Mouse (Mus musculus) layer of hippocampus, adult 9-10 months (tissue): ENCODE measurements around the gene Fam160a1.

Experiments used
- DNase-seq: peaks from one replicate; pipeline ENCODE4 v3.0.0; 2022; ENCODE audit warnings: low spot score

The Fam160a1 gene

DNA sequence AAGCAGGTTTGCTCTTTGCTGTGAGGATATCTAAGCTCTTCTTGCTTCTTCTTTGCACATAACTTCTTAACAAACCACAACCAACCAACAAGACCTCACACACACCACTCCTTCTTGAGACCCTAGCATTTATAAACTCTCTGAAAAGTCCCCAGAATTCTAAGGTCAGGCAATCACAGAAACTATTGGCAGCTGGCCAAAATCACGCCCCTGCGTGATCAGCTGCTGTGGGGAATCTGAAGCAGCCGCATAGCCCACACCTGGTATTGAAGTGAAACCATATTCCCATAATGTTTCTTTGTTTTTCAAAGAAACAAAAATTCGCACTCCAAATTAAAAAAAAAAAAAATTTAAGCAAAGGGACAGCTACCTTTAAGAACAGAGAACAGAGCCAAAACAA, 71.0 kb downstream of the Fam160a1 start:
- no peak for DNase-seq

DNA sequence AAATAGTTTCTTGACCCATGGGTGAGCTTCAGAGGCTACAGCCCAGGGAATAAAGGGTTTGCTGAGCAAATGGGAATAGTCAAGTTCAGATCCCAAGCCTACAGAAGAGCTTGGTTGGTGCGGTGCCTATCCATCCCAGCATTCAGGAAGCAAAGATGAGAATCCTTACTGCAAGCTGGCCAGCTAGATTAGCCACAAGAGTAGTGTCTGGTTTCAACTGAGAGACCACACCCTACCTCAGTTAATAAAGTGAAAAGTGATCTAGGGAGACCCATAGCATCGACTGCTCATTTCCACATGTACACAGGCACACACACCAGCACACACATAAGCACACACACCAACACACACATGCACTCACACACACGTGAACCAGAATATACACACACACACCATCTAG, 75.3 kb downstream of the Fam160a1 start:
- no peak for DNase-seq

DNA sequence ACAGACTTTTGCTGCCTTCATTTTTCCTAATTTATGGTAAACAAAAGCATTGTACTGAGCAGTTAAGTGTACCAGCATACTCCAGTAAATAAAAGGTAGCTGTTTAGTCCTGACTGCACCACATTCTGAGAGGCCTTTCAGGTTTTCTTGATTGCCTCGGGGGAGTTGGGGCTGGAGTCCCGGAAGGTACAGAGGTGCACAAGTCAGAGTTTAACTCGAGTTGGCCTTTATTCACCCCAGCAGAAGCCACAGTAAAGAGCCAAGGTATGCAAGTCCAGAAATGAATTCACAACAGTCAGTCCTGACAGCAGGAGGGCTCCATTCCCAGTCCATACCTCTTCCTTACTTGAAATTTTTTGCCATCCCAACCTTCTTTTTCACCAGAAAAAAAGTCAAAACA, 78.5 kb downstream of the Fam160a1 start:
- no peak for DNase-seq

DNA sequence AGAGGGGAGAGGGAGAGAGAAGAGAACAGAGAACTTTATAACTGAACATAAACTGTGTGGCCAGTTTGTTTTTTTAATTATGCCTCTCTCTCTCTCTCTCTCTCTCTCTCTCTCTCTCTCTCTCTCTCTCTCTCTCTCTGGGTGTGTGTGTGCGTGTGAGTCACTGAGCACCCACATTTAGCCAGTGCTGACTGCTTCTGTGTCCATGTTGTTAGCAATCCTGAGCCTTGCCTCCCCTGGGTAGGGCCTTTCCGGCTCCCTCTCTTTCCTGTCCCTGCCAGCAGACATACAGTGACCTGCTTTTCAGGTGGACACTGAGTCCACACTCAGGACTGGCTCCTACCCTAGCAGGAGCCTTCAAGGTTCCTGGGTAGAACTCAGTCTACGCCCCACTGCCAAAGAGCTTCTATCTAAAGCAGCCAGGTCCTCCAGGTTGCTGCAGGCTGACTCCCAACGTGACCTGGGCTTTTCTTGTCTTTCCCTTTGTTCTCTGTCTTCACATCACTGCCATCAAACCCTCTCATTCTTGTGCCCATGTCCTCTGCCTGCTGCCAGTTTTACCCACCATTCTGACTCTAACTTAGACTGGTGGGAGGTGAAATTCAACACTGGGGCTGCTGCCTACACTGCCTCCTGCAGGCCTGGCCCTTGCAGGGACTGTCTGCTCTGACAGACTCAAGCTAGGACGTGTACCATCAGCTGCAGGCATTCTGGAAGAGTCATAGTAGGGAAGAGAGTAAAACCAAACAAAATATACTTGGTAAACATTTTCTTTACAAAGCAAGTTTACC, 83.0 kb downstream of the Fam160a1 start:
- DNase-seq, result no peak

DNA sequence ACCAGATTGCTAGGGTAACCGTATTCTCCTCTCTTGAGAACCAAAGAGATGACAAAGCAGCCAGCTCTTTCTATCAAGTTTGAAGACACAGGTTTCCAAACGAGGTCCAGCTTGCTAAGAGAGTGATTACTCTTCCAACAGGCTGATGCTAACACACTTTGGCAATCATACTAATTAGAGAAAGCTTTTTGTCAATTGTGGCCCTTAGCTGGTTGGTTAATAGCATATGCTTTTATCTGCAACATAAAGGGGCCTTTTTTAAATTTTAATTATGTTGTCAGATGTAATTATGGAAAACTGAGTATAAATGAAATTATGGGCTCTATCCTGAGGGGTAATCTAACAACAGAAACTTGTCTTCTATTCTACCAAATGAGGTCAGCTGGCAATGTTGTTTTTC, 89.9 kb downstream of the Fam160a1 start:
- DNase-seq, result no peak

DNA sequence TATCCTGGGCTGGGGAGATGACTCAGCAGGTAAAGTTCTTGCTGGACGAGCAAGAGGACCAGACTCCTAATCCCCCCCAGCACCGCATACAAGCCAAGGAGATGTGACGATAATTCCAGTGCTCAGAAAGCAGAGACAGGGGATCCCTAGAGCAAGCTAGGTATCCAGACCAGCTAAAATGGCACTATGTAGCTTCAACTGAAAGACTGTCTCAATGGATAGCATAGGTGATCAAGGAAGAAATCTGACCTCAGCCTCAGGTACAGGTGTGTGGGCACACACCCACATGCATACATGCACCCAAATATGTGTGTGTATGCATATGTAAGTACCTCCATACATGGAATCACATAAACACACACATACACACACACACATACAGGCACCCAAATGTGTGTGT, 91.1 kb downstream of the Fam160a1 start:
- DNase-seq, result no peak

DNA sequence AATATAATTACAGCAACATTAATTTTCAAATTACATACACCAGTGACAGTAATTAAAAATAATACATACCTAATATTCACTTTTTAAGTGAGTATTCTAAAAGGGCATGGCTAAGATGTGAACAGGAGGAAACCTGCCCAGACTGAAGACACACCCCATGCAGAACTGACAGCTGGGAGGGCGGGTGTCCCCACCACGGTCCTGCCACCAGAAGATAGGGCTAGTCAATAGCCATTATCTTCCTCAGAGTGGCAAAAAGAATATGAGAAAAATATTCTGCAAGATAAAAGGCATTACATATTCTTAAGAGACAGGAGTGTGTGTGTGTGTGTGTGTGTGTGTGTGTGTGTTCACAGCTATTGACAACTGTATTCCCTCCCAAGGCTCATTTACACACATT, 92.0 kb downstream of the Fam160a1 start:
- no peak for DNase-seq

DNA sequence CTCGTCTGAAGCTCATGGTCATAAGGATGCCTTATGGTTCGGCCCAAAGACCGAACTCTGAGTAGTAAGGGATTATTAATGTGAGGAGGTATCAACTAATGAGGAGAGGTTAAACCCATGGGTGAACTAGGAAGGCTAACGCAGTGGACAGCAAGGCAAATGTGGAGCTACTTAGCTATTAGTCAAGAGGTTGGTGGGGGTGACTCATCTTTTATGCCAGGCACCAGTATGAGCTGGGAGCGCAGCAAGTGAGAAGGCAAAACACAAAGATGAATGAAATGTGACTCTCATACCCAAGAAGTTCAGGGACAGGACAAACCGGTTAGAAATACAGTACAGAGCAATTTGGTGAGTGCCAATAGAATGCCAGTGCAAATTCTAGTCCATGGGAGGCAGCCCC, 94.5 kb downstream of the Fam160a1 start:
- no peak for DNase-seq

DNA sequence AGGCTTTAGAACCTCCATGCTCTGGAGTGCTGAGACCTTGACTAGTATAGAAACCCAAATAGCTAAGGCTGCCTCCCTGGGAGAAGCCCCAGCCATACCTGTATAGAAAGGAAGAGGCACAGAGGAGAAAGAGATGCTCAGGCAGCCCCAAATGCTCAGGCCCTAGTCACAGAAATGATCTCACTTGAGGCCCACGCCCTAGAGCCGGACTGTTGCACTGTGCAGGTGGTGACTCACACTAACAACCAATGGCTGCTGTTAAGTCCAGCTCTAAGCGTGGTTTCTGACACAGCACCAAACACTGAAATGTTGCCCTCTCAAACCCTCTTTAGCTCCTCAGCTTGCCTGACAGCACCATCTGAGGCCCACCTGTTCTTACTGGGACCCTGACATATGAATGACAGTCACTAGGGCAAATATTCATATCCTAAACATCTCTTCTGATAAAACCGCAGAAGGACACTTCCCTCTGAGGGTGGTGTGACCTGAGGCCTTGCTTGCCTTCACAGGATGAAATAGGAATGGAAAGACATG, 101.3 kb downstream of the Fam160a1 start:
- DNase-seq, result no peak

DNA sequence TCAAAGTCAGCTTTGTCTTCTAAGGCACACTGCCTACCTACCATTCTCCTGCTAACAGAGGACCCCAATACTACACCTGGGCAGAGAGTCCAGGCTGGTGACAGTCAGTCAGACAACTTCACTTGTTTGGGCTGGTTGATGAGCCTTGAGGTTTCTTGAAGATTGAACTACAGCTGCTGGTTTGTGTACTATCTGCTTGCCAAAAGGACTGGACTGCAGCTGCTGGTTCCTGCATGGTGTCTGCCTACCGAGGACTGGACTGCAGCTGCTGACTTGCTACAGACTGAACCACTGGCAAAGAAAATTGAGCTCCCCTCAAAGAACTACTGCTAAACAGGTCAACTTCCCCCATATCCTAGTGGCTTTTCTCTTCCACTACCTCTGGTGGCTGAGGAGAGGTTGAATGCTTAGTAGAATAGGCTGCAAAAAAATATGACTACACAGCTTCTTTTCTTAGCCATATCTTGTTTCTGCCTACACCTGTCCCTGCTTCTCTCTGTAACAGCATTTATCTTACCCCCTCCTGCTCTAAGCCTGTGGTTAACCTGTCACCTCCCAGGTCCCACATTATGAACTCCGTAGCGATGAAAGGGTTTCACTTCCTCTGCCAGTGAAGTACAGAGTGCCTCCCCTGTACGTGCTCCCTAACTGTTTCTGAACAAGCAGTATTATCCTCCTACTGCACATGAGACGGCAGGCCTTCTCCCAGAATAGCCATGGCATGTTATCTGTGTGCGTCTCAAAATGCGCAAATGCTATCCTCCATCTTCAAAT, 103.0 kb downstream of the Fam160a1 start:
- no peak for DNase-seq

DNA sequence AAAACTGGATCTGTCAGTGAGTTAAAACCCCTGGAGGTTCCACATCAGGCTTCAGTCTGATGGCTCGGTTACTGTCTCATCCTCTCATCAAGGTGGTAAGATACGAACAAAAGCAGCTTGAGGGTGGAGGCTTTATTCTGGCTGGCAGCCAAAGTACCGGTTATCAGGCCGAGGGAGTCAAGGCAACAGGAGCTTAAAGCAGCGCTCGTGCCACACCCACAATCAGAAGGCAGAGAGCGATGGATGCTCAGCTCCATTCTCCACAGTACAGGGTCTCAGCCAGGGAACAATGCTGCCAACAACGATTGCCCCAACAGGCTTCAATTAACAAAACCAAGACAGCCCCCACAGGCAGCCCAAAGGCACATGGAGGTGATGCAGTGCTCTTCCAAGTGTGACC, 106.4 kb downstream of the Fam160a1 start:
- no peak for DNase-seq

DNA sequence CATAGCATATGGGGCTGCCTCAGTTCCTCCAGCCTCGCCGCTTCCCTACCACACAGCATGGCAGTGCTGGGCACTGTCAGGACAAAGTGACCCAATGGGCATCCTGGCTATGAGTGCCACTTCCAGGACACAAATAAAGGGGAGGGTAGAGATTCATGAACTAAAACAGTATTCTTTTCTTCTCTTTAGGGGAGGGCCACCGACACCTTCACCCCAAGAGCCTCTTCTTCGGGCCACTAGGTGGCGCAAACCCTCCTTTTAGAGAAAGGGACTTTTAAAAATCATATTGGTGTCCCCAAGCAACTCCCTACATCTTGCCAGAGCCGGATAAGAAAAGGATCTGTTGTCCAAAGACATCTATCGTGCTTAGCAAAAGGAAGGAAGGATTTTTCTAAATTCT, 109.7 kb downstream of the Fam160a1 start:
- no peak for DNase-seq

DNA sequence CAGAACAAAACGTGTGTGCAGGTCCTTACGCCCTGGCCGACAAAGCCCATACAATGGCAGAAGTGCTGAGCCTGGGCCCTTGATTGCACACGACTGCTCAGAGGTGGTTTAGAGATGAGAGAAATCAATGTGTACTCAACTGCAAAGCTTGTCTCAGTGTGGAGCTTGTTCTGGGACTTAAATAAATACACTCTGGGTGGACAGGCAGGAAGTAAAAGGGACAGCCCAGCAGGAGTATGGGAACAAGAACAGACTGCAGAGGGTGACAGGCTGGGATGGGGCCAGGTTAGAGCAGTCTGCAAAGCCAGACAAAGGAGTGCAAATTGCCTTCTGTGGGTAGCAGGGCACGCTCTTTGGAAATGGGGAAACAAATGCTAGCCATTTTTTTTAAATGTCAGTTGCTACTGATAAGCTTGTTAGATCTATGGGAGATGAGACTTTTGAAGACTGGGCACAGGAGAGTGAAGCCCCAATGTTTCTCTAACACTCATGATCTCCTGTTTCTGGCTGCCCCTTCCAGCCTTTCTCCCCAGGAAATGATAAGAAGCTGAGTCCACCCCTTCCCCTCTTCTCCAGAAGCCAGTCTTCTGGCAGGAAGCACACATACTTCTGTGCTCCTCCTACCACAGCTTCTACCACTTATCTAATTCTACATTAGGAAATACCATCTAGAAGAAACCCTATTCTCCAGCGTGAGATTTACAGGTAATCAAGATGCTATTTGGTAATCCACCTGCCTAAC, 113.8 kb downstream of the Fam160a1 start:
- no peak for DNase-seq

DNA sequence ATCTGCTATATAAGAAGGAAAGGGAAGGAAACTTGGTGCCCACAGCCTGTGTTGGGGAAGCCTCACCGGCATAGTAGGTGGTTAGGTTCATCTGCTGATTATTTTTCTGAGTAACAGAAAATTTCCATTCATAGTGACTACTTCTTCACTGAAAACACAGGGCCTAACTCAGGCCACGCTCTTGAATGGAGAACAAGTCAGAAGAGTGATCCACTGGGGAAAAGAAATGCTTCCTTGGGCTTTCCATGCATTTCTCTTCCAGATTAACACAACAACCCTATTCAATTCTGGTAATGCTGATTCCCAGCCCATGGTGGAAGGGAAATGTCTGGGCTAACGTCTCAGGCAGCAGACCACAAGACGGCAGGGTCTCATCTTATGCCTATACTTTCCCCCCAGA, 118.6 kb downstream of the Fam160a1 start:
- no peak for DNase-seq

DNA sequence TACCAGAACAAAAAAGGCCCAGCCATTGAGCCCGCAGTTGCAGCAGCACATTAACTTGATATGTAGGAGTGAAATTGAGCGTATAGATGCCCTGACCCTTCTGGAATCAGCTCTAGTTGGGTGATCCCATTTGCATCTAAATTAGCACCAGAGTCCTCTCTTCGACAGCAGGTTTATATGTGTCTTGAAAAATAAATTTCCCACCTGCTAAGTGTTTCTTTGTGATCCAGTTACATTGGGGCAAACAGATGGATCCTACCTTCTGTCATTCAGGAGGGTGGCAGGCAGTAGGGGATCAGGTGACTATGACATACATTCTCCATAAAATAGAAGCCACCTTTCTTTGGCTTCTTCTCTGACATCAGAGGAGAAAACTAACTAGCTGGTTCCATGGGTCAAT, 122.0 kb downstream of the Fam160a1 start:
- no peak for DNase-seq

DNA sequence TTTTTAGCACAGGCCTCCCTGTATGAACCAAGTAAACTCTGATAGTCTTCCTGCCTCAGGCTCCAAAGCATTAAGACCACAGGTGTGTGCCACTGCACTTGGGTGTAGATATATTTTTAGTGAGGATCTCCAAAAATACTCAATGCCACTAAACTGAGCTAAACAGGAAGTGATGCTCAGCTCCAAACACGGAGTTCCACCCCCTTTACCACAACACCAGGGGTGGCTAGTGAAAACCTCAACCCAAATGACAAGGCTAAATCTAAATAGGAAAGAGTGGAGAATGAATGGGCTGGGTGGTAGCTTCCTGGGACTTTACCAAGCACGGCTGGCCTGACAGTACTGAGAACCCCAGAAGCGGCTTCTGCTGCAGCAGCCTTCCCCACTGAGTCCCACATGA, 124.1 kb downstream of the Fam160a1 start:
- DNase-seq, result no peak

DNA sequence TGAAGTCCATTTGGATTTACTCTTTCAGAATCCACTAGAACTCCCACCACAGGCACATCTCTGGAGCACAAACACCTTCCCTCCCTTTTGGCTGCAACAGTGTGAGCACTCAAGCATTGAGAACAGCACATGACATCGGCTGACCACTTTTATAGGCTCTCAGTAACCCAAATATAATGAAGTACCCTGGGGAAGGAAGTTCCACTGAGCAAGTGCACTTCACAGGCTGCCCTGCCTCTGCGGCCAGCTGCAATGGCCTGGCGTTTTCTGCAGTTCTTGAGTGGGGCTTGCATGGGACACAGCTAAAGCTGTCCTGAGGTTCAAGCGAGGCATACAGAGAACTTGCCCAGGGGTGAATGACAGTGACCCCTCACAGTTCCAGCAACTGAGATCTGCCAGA, 126.0 kb downstream of the Fam160a1 start:
- no peak for DNase-seq

DNA sequence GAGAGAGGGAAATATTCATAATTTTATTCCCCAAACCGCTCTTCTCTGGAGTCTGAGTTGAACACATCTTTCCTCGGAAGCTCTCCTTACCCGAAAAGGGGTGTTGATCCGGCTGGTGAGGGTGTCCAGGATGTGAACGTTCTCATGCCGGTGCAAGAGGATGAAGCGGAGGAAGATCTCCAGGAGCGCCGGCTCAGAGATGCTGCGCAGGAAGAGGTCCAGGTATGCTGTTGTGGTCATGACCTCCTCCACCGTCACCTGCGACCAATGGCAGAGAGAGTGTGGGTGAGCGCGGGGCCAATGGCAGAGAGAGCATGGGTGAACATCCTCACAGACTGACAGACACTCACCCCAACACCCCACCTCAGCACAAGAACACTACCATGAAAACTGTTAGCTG, 128.8 kb downstream of the Fam160a1 start:
- no peak for DNase-seq

DNA sequence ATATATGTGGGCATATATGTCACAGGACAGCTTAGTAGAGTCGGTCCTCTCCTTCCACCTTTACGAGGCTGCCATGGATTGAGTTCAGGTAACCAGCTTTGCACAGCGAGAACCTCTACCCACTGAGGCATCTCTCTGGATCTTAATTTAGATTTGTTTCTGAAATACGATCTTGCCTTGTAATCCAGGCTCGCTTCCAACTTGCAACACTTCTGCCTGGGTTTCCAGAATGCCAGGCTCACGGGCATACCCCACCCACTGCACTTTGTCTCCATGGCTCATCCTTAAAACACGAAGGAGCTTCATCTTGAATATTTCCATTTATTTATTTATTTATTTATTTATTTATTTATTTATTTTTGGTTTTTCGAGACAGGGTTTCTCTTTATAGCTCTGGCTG, 131.8 kb downstream of the Fam160a1 start:
- DNase-seq, result no peak

DNA sequence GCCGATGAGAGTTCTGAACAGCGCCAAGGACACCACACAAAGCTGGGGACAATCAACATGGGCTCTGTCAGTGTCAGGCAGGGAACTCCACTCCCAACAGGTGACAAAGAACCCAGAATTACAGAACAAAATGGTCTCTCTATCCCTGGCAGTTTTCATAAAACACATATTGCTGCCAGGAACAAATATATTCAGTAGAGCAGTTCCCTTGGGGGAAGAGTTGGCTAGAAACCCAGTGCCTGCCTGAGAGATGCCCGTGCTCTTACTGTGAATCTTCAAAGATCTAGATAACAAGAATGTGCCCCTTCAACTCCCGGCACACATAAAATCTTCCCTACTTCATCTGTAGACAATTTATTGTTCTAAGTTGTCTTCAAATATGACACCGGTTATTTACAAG, 133.5 kb downstream of the Fam160a1 start:
- no peak for DNase-seq

DNA sequence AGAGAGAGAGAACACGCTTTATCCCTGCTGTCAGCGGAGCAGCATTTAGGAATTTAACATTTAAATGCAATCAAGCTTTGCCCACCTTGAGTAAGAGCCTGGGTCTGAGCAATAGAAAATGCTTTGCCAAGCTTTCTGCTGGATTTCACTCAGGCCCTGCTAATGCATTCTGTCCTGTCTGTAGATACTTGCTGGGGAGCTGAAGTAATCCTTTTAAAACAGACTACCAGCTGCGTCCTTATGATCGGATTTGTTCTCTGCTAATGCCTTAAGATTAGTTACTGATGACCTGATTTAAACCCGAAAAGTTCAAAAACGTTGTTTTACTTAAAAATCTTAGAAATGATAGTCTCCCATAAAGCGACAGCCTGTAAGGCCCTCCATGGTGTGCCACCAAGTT, 136.0 kb downstream of the Fam160a1 start:
- DNase-seq, result no peak

DNA sequence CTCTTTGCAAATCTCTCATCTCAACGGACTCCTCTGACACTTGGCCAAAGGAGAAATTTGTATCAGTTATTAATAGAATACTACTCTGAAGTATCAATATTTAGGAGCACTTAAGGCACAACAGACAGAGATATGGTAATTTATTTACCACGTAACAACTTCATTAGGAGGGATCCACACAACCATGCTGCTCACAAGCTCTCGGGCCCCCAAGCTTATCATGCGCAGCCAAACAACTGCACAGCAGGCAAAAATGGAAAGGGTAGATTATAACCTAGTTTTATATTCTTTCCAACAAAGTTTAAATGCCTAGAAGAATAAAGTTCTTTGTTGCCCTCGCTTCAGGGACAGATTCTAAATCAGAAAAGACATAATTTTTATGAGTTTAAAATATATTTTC, 137.1 kb downstream of the Fam160a1 start:
- DNase-seq, result no peak
